Mouse (Mus musculus) Patski (cell line): ENCODE measurements around the gene Mgrn1. TPM values are rescaled to one million over a fixed set of nuclear protein-coding genes. Genes with fewer than 3 reads are reported as not detected.
A peak's percentile ranks its signal among the peaks of the same experiment; 100 is the strongest.

Experiments
- ATAC-seq: fragments of 100-300 bp; one replicate; pipeline ENCODE4 v1.8.0; 2021
- CTCF ChIA-PET: fragments of 350-600 bp; sonication (Branson Sonifier 250); formaldehyde crosslinking; loops from one replicate; lab custom pipeline; 2022; ENCODE audit warnings: inconsistent platforms; lab: Charles Lee
- POLR2A ChIA-PET: fragments of 350-600 bp; sonication (Branson Sonifier 250); formaldehyde crosslinking; loops from one replicate; lab custom pipeline; 2022; ENCODE audit warnings: antibody characterized with exemption, inconsistent platforms; lab: Charles Lee
- DNase-seq: peaks from one replicate; pipeline ENCODE4 v3.0.0-alpha.2; 2011; ENCODE audit warnings: low read depth, low spot score
- H3K27me3 ChIP-seq: fragments of 371-371 bp; one replicate; pipeline ENCODE4 v1.5.1; 2021
- CTCF ChIP-seq: fragments of 100-300 bp; IDR thresholded peaks from one replicate; pipeline ENCODE4 v1.5.1; 2021
- in situ Hi-C: fragments of 300-500 bp; cut with MboI; formaldehyde crosslinking; loops from 3 replicates; pipeline ENCODE4 v1.11.1; 2018; ENCODE audit warnings: low pct_unique_long_range_greater_than_20kb, mixed read lengths
- polyA plus RNA-seq: library from polyadenylated mRNA; unstranded; gene quantifications from one replicate; pipeline ENCODE4 v1.2.3, GENCODE M21; 2021

Mgrn1 gene
- 121 TPM for polyA plus RNA-seq

DNA sequence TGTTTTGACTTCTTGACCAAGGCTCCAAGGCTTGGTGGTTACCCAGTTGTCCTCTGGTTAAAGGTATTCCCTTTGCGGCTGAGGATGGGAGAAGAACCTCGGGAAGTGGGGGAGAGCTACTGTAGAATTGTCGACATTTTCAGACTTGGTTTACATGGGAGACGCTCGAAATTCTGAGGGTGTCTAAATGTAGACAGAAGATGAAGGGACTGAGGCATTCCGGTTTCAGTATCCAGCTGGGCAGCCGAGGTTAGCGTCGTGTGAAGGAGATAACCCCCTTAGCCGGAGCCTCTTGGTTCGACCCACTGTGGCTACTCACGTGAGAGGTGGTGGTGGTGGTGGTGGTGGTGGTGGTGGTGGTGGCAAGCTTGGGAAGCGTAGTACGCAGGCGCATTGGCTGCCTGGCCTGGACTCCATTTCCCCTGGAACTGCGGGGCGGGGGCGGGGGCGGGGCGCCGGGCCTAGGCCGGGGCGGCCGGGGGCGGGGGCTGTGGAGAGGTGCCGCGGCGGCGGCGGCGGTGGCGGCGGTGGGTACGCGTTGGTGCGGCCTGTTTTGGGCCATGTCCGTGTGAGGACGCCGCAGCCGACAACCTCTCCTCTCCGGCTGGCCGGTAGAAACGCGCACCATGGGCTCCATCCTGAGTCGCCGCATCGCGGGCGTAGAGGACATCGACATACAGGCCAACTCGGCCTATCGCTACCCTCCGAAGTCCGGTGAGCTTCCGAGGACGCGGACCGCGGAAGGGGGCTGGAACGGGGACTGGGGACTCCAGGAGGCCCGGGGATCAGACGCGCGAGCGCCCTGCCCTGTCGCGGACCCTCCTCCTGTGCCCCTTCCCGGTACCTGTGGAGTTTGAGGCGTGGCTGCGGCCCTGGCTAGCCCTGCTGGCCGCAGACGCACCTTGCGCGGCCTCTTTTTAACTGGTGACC is at the start of gene Mgrn1:
Mgrn1 (plus strand) TSS at position 490 of the 930 bp plus-strand sequence.
- ChIA-PET POLR2A (interaction anchor here (0.6 to 2.9 kb wide), 2 partner anchors 27 to 238 kb away, joined by 3 to 8 read pairs; no protein-coding TSS in a partner anchor), CTCF (interaction anchor here (0.9 to 4.7 kb wide), 2 partner anchors 21 to 27 kb away, joined by 3 to 24 read pairs; no protein-coding TSS in a partner anchor)
- no peak for TF ChIP-seq CTCF
- peak; percentile 52 for ATAC-seq
- H3K27me3 ChIP-seq = no peaks in the 10 kb centered on the region
- peak; percentile 67 for DNase-seq
- in situ Hi-C loops = no loop called here

DNA sequence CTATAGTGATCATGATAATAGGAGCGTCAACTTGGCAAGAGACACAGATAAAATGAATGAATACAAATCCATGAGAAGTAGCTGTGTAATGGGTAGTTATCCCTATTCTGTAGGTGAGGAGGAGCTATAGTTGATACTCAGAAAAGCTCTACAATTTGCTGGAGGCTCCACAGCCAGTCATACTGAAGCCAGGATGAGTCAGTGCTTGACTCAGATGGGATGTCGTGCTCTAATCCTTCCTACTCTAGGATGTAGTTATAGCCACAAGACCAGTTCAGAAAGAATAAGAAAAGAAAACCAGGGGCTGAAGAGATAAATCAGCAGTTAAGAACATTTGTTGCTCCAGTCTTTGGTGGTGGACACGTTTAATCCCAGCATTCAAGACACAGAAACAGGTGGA is 48.4 kb upstream of the Mgrn1 start:
- ATAC-seq (no peak), DNase-seq (no peak)
- POLR2A ChIA-PET = no interaction called here
- CTCF ChIA-PET = no interaction called here
- no peaks in the 10 kb centered on the region for H3K27me3 ChIP-seq
- no peak for TF ChIP-seq CTCF
- in situ Hi-C loops = no loop called here

DNA sequence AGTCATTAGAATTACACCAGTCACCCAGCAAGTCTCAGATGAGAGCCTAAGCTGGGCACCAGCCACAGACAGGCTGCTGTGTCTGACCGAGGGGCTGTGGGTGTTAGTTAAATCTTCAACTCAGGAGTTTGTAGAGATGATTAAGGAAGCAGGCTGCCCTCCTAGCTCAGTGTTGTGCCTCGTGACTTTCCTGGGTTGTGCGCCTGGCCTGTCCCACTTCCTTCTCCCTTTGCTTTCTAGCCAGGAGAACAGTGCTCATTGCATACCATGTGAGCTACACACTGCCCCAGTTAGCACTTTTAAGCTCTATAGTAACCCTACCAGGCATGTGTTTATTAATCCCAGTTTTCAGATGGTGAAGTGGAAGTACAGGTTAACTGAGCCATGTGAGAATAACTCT is 46.5 kb upstream of the Mgrn1 start:
- DNase-seq (no peak), ATAC-seq (no peak)
- ChIA-PET POLR2A (no interaction called here), CTCF (interaction anchor here (1.1 kb wide), 1 partner anchor 11 kb away, joined by 4 read pairs; no protein-coding TSS in a partner anchor)
- TF ChIP-seq CTCF = no peak
- in situ Hi-C loops = no loop called here
- H3K27me3 ChIP-seq = no peaks in the 10 kb centered on the region

DNA sequence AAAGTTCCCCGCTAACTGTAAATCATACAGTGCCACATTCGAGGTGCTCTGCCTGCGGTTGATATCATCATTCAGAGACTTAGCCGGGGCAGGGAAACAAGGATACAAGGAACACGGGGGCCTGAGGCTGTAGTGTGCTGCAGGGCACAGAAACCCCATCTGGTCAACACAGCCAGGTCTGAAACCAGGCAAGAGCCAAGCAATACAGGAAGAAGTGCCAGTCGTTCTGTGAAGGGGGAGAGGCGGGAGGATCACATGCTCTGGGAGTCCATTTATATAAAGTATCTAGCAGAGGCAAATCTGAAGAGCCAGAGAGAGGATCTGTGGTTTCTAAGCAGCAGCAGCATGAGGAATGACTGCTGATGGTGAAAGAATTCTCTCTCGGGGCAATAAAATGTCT is 45.8 kb upstream of the Mgrn1 start:
- no peaks in the 10 kb centered on the region for H3K27me3 ChIP-seq
- DNase-seq (no peak), ATAC-seq (no peak)
- ChIA-PET CTCF (no interaction called here), POLR2A (no interaction called here)
- TF ChIP-seq CTCF = no peak
- in situ Hi-C loops = no loop called here

- no peak for DNase-seq
- ChIA-PET CTCF (no interaction called here), POLR2A (no interaction called here)
- no peak for TF ChIP-seq CTCF
- no peaks in the 10 kb centered on the region for H3K27me3 ChIP-seq
- ATAC-seq = no peak
- in situ Hi-C loops = no loop called here
These were observed 39.0 kb upstream of the Mgrn1 start for GRCm38 (mm10) chr16:4847041-4847440.

DNA sequence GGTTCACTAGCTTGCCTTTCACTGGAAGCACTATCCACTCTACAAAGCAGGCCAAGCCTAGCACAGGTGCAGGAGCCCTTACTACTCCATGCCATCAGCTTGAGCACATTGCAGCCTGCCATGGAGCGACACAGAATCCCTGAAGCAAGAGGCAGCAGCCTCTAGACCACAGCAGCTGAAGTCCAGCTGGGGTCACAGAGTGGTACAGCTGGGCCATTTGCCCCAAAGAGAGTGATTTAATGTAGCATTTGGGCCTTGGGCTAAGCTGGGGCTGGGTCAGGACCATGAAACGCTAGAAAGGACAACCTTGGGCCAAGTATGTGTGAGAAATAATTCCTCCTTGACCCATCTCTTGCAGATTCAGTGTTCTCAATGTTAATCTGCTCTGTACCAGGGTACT is 38.0 kb upstream of the Mgrn1 start:
- DNase-seq = no peak
- no peak for ATAC-seq
- H3K27me3 ChIP-seq = no peaks in the 10 kb centered on the region
- no peak for TF ChIP-seq CTCF
- in situ Hi-C loops = no loop called here
- ChIA-PET POLR2A (no interaction called here), CTCF (no interaction called here)

- no peaks in the 10 kb centered on the region for H3K27me3 ChIP-seq
- no peak for ATAC-seq
- CTCF ChIA-PET = no interaction called here
These were observed 35.7 kb upstream of the Mgrn1 start for GRCm38 (mm10) chr16:4850361-4850760.

GRCm38 (mm10) chr16:4850938-4851628 is 35.0 kb upstream of the Mgrn1 start:
- in situ Hi-C loops = no loop called here
- CTCF ChIA-PET = no interaction called here
- no peaks in the 10 kb centered on the region for H3K27me3 ChIP-seq
- TF ChIP-seq CTCF = no peak
- no peak for DNase-seq
- ATAC-seq = no peak
- POLR2A ChIA-PET = no interaction called here

More at GRCm38 (mm10) chr16:4850361-4850760, 35.7 kb upstream of the Mgrn1 start:
- POLR2A ChIA-PET = no interaction called here
- in situ Hi-C loops = no loop called here
- no peak for DNase-seq
- TF ChIP-seq CTCF = no peak

DNA sequence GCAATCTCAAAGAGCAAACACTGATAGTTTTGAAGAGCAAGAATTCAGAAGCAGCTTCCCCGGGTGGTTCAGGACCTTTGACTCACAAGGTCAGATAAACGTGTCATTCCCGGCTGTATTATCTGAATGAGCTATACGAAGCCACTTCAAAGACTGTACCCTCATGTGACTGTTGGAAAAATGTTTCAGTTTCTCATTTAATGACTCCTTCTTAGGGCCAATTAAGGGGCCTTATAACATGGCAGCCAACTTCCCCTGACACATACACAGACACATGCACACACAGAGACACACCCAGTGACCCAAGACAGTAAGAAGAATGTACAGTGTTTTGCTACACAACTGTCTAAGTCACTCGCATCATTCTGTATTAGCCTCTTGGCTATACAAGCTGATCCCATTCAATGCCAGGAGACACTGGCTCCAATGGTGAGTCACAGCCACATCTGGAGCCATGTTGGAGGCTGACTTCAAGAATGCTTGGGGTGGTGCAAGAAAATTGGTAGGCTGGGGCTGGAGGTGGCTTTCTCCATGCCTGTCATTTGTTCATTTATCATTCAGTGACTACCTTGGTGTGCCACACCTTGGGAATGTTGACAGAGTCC is 30.9 kb upstream of the Mgrn1 start:
- no peak for DNase-seq
- H3K27me3 ChIP-seq = no peaks in the 10 kb centered on the region
- no peak for ATAC-seq
- ChIA-PET CTCF (no interaction called here), POLR2A (no interaction called here)
- in situ Hi-C loops = no loop called here
- TF ChIP-seq CTCF = no peak

GRCm38 (mm10) chr16:4861392-4861791 is 24.7 kb upstream of the Mgrn1 start:
- ChIA-PET CTCF (no interaction called here), POLR2A (no interaction called here)
- TF ChIP-seq CTCF = no peak
- H3K27me3 ChIP-seq = peaks cover 5% of the 10 kb centered on the region
- no peak for DNase-seq
- in situ Hi-C loops = loop anchor here (10.0 kb wide), 1 partner anchor 167 kb away; no protein-coding TSS in a partner anchor
- no peak for ATAC-seq
